Mouse (Mus musculus) embryonic facial prominence, embryonic 10.5 days (tissue): ENCODE measurements around the gene Satb2. TPM values are rescaled to one million over a fixed set of nuclear protein-coding genes. Genes with fewer than 3 reads are reported as not detected.

Experiments used
- DNase-seq: peaks from one replicate; pipeline ENCODE4 v3.0.0-alpha.2; 2017; ENCODE audit warnings: low spot score
- H3K27ac ChIP-seq: fragments of 300-500 bp; sonication (generic); replicated peaks from 2 replicates; pipeline ENCODE4 v1.5.1; 2016; ENCODE audit warnings: mild to moderate bottlenecking
- H3K27me3 ChIP-seq: fragments of 300-500 bp; sonication (generic); replicated peaks from 2 replicates; pipeline ENCODE4 v1.6.1; 2016; ENCODE audit warnings: low read depth, mild to moderate bottlenecking; ENCODE audit not compliant: poor library complexity, severe bottlenecking
- H3K36me3 ChIP-seq: fragments of 300-500 bp; sonication (generic); replicated peaks from 2 replicates; pipeline ENCODE4 v1.6.1; 2016; ENCODE audit warnings: mild to moderate bottlenecking, moderate library complexity
- H3K4me1 ChIP-seq: fragments of 300-500 bp; sonication (generic); 2 replicates; pipeline ENCODE4 v1.6.1; 2016
- H3K4me3 ChIP-seq: fragments of 300-500 bp; sonication (generic); 2 replicates; pipeline ENCODE4 v1.5.1; 2016; ENCODE audit warnings: mild to moderate bottlenecking, moderate library complexity
- H3K9me3 ChIP-seq: fragments of 300-500 bp; sonication (generic); 2 replicates; pipeline ENCODE4 v1.6.1; 2016; ENCODE audit warnings: mild to moderate bottlenecking
- WGBS: fragments of 180-500 bp; shearing (Covaris S2); methylation state at CpG from one replicate; pipeline ENCODE4 v1.1.7; 2016; 5-methylcytosine and 5-hydroxymethylcytosine counted together
- polyA plus RNA-seq: library from polyadenylated mRNA; unstranded; fragments of >200 nt; fragmentation: Nextera tagmentation; extraction: Ambion mirVana; gene quantifications from 2 replicates; pipeline ENCODE4 v1.2.1, GENCODE M21; 2016

The Satb2 gene
- polyA plus RNA-seq, result 9.0 and 11.3 TPM in 2 replicates

- Histone ChIP-seq H3K27me3 (peaks cover 80% of the 10 kb centered on the region), H3K9me3 (no peaks in the 10 kb centered on the region), H3K4me3 (peak within 1 kb of the TSS; percentile 53), H3K4me1 (peaks cover 59% of the 10 kb centered on the region), H3K27ac (peak within 1 kb of the TSS; percentile 84), H3K36me3 (no peaks in the 10 kb centered on the region)
- under 1% methylated on average over 19 of the region's 19 CpGs for WGBS
- peak; percentile 54 for DNase-seq
Measured at GRCm38 (mm10) chr1:56978151-56978700, at the start of gene Satb2. Gene Satb2, minus strand, starts transcription at chr1:56978650.

GRCm38 (mm10) chr1:57018941-57019340, 40.5 kb upstream of the Satb2 start:
- no peak overlapping the region for H3K27ac ChIP-seq
- no peaks in the 10 kb centered on the region for H3K4me1 ChIP-seq
- H3K9me3 ChIP-seq, result peaks cover 5% of the 10 kb centered on the region; the same call in 1 of the 2 replicates
- H3K4me3 ChIP-seq, result no peak overlapping the region
- no peak for DNase-seq
- no peaks in the 10 kb centered on the region for H3K36me3 ChIP-seq
- no peaks in the 10 kb centered on the region for H3K27me3 ChIP-seq

- Histone ChIP-seq H3K4me1 (no peaks in the 10 kb centered on the region), H3K36me3 (no peaks in the 10 kb centered on the region), H3K4me3 (no peak overlapping the region), H3K27ac (no peak overlapping the region), H3K9me3 (peaks cover 5% of the 10 kb centered on the region; the same call in 1 of the 2 replicates), H3K27me3 (no peaks in the 10 kb centered on the region)
- DNase-seq, result no peak
Measured at GRCm38 (mm10) chr1:57013856-57014255, 35.4 kb upstream of the Satb2 start.

- Histone ChIP-seq H3K27me3 (no peaks in the 10 kb centered on the region), H3K4me1 (no peaks in the 10 kb centered on the region), H3K36me3 (no peaks in the 10 kb centered on the region), H3K9me3 (no peaks in the 10 kb centered on the region), H3K4me3 (no peak overlapping the region), H3K27ac (no peak overlapping the region)
- 67% methylated on average over 4 of the region's 4 CpGs for WGBS
- DNase-seq, result no peak
Measured at GRCm38 (mm10) chr1:57009171-57009570, 30.7 kb upstream of the Satb2 start.

GRCm38 (mm10) chr1:56995041-56995440, 16.6 kb upstream of the Satb2 start:
- Histone ChIP-seq H3K36me3 (no peaks in the 10 kb centered on the region), H3K4me1 (no peaks in the 10 kb centered on the region), H3K27ac (no peak overlapping the region), H3K9me3 (no peaks in the 10 kb centered on the region), H3K27me3 (0 out of 2 replicates have a peak, but pooled peaks cover 8% of the 10 kb centered on the region), H3K4me3 (no peak overlapping the region)
- no peak for DNase-seq
- 70% methylated on average over 2 of the region's 2 CpGs for WGBS

- Histone ChIP-seq H3K9me3 (no peaks in the 10 kb centered on the region), H3K4me3 (no peak overlapping the region), H3K27me3 (peaks cover 20% of the 10 kb centered on the region), H3K4me1 (no peaks in the 10 kb centered on the region), H3K27ac (no peak overlapping the region), H3K36me3 (no peaks in the 10 kb centered on the region)
- no peak for DNase-seq
- WGBS, result 57% methylated on average over 5 of the region's 5 CpGs
Measured at GRCm38 (mm10) chr1:56992310-56992709, 13.9 kb upstream of the Satb2 start.

- H3K4me1 ChIP-seq, result no peaks in the 10 kb centered on the region
- no peak overlapping the region for H3K27ac ChIP-seq
- DNase-seq, result peak; percentile 21
- H3K4me3 ChIP-seq, result no peak overlapping the region
- peaks cover 27% of the 10 kb centered on the region for H3K27me3 ChIP-seq
- WGBS, result 56% methylated on average over 4 of the region's 4 CpGs
- no peaks in the 10 kb centered on the region for H3K36me3 ChIP-seq
- no peaks in the 10 kb centered on the region for H3K9me3 ChIP-seq
Measured at GRCm38 (mm10) chr1:56991613-56992012, 13.2 kb upstream of the Satb2 start.

- no peaks in the 10 kb centered on the region for H3K36me3 ChIP-seq
- H3K9me3 ChIP-seq, result no peaks in the 10 kb centered on the region
- no peak overlapping the region for H3K27ac ChIP-seq
- peaks cover 91% of the 10 kb centered on the region for H3K27me3 ChIP-seq
- 2% methylated on average over 14 of the region's 14 CpGs for WGBS
- peaks cover 40% of the 10 kb centered on the region for H3K4me1 ChIP-seq
- no peak for DNase-seq
- peak overlapping the region; percentile 33 for H3K4me3 ChIP-seq
Measured at GRCm38 (mm10) chr1:56984483-56984810, 6.0 kb upstream of the Satb2 start.

GRCm38 (mm10) chr1:56983771-56984482, 5.5 kb upstream of the Satb2 start:
- DNase-seq, result peak; percentile 40
- 1% methylated on average over 25 of the region's 25 CpGs for WGBS
- H3K4me3 ChIP-seq, result peak overlapping the region; percentile 33
- peaks cover 40% of the 10 kb centered on the region for H3K4me1 ChIP-seq
- H3K27me3 ChIP-seq, result peaks cover 96% of the 10 kb centered on the region
- H3K36me3 ChIP-seq, result no peaks in the 10 kb centered on the region
- no peak overlapping the region for H3K27ac ChIP-seq
- H3K9me3 ChIP-seq, result no peaks in the 10 kb centered on the region

- 2% methylated on average over 8 of the region's 8 CpGs for WGBS
Measured at GRCm38 (mm10) chr1:56983100-56983590, 4.7 kb upstream of the Satb2 start.

GRCm38 (mm10) chr1:56982631-56983030, 4.2 kb upstream of the Satb2 start:
- H3K9me3 ChIP-seq, result no peaks in the 10 kb centered on the region
- H3K36me3 ChIP-seq, result no peaks in the 10 kb centered on the region
- 2% methylated on average over 8 of the region's 8 CpGs for WGBS
- 0 out of 2 replicates have a peak overlapping the region, but pooled peaks have one; percentile 19 for H3K27ac ChIP-seq
- H3K27me3 ChIP-seq, result peaks cover 98% of the 10 kb centered on the region
- DNase-seq, result no peak
- H3K4me1 ChIP-seq, result peaks cover 47% of the 10 kb centered on the region
- H3K4me3 ChIP-seq, result no peak overlapping the region

More at GRCm38 (mm10) chr1:56983100-56983590, 4.7 kb upstream of the Satb2 start:
- Histone ChIP-seq H3K4me3 (no peak overlapping the region), H3K4me1 (peaks cover 42% of the 10 kb centered on the region), H3K36me3 (no peaks in the 10 kb centered on the region), H3K27ac (0 out of 2 replicates have a peak overlapping the region, but pooled peaks have one; percentile 19), H3K9me3 (no peaks in the 10 kb centered on the region), H3K27me3 (peaks cover 98% of the 10 kb centered on the region)
- DNase-seq, result peak; percentile 38

- under 1% methylated on average over 11 of the region's 11 CpGs for WGBS
Measured at GRCm38 (mm10) chr1:56981947-56982555, 3.6 kb upstream of the Satb2 start.

More at GRCm38 (mm10) chr1:56981947-56982555, 3.6 kb upstream of the Satb2 start:
- Histone ChIP-seq H3K36me3 (no peaks in the 10 kb centered on the region), H3K4me3 (no peak overlapping the region), H3K27ac (peak overlapping the region; percentile 51; the same call in 1 of the 2 replicates), H3K4me1 (peaks cover 53% of the 10 kb centered on the region), H3K9me3 (no peaks in the 10 kb centered on the region), H3K27me3 (peaks cover 98% of the 10 kb centered on the region)
- peak; percentile 56 for DNase-seq
